Comparison of ENCODE assay signal across 9 mouse cellular contexts in the genomic region with DNA sequence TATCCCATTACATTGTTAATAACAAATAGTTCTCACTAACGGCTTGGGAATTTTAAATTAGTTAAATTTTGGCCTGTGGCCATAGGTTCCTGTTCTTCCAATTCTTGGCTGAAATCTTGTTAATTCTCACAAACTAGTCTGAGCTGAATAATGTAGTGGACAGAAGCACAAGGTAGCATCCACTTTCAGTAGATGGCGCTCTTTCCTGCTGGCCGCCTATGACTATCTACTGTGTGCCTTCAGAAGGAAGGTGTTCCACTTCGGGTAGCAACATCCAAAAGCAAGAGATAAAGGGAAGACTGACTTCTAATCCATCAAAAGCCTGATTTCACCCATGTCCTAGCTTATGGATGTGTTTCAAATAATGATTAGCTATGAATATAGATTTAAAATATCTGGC.
DNase-seq lines count a peak whose midpoint lies in the region; ATAC-seq and TF ChIP-seq lines count a peak whose summit lies in the region.
"Had no signal": no experiment of that assay in that cellular context is flagged by ENCODE, and none has a peak within 500 bp of the region (broad histone marks: within the 10 kb centered on the region; RNA-seq: fewer than 3 reads in every experiment).

No protein-coding gene starts in this region.

- dilution Hi-C loops in CH12.LX (cut with MboI; ENCODE audit: extremely low pct_ligation_motif_present, extremely low pct_unique_long_range_greater_than_20kb, low sequenced_read_pairs), result no loop called here

- no peaks in the 10 kb centered on the region for H3K36me3 ChIP-seq in intestine, postnatal 0 days (ENCODE audit: control insufficient read depth, insufficient read depth)
- no peaks in the 10 kb centered on the region for H3K36me3 ChIP-seq in intestine, embryonic 15.5 days
- H3K36me3 ChIP-seq in CH12.LX (replicated peaks in 1 of 2; ENCODE audit: control insufficient read depth in 1 of 2, insufficient read depth in 1 of 2, low read length in 1 of 2), result no peaks in the 10 kb centered on the region

- no peaks in the 10 kb centered on the region for H3K27me3 ChIP-seq in intestine, postnatal 0 days (replicated peaks; ENCODE audit: control insufficient read depth, insufficient read depth, low read length)
- H3K27me3 ChIP-seq in intestine, embryonic 15.5 days (replicated peaks), result no peaks in the 10 kb centered on the region
- H3K27me3 ChIP-seq in CH12.LX (replicated peaks), result no peaks in the 10 kb centered on the region
- no peaks in the 10 kb centered on the region for H3K27me3 ChIP-seq in Patski

- in situ Hi-C loops in CH12.LX (cut with MboI; ENCODE audit: low pct_ligation_motif_present, low pct_unique_long_range_greater_than_20kb, low sequenced_read_pairs), result no loop called here
- in situ Hi-C loops in Patski (cut with MboI; ENCODE audit: low pct_unique_long_range_greater_than_20kb), result no loop called here

- WGBS in intestine, postnatal 0 days, result 43% methylated on average over 4 of the region's 4 CpGs
- 47% methylated on average over 4 of the region's 4 CpGs for WGBS in intestine, embryonic 15.5 days

- CTCF ChIA-PET in Patski (lab: Charles Lee), result interaction anchor here (1.4 to 1.5 kb wide), 2 partner anchors 20 to 27 kb away, joined by 3 to 5 read pairs; no protein-coding TSS in a partner anchor

- peak; percentile 63 for TF ChIP-seq CTCF in intestine, postnatal 0 days (IDR thresholded peaks at IDR 0.05; ENCODE audit: low read depth)
- TF ChIP-seq CTCF in CH12.LX (conservative IDR thresholded peaks at IDR 0.05 in 1 of 2, IDR thresholded peaks at IDR 0.05 in 1 of 2; ENCODE audit: low read depth in 2 of 2, low read length in 2 of 2) (peak; percentile 46 to 78), Patski (IDR thresholded peaks at IDR 0.05) (peak; percentile 55)
- TF ChIP-seq CTCF in layer of hippocampus, adult 2 months (conservative IDR thresholded peaks at IDR 0.05), result peak; percentile 81

- peak; percentile 75 for TF ChIP-seq RAD21 in CH12.LX (IDR thresholded peaks at IDR 0.05; ENCODE audit: low read depth, low read length)

- no peak overlapping the region for H3K9ac ChIP-seq in intestine, postnatal 0 days (ENCODE audit: low read depth, low read length)
- H3K9ac ChIP-seq in intestine, embryonic 15.5 days, result no peak overlapping the region
- H3K9ac ChIP-seq in CH12.LX (ENCODE audit: insufficient read depth, low read depth), result no peak overlapping the region

- no peaks in the 10 kb centered on the region for H3K9me3 ChIP-seq in intestine, postnatal 0 days (ENCODE audit: control insufficient read depth)
- H3K9me3 ChIP-seq in intestine, embryonic 15.5 days, result no peaks in the 10 kb centered on the region
- H3K9me3 ChIP-seq in CH12.LX (replicated peaks; ENCODE audit: low read length), result no peaks in the 10 kb centered on the region

- no peaks in the 10 kb centered on the region for H3K4me1 ChIP-seq in intestine, postnatal 0 days (replicated peaks; ENCODE audit: control insufficient read depth, insufficient read depth, low read length)
- H3K4me1 ChIP-seq in intestine, embryonic 15.5 days (replicated peaks), result no peaks in the 10 kb centered on the region
- H3K4me1 ChIP-seq in CH12.LX (ENCODE audit: control insufficient read depth in 1 of 2, insufficient read depth in 2 of 2), result no peaks in the 10 kb centered on the region

- no peaks in the 10 kb centered on the region for H3K79me2 ChIP-seq in CH12.LX (replicated peaks; ENCODE audit: control insufficient read depth, extremely low read depth, insufficient read depth, poor library complexity, severe bottlenecking)

- no peak for TF ChIP-seq POLR2A in CH12.LX (IDR thresholded peaks at IDR 0.05; ENCODE audit: low read depth, low read length)

- TF ChIP-seq EP300 in CH12.LX (IDR thresholded peaks at IDR 0.05; ENCODE audit: low read length), result no peak

- H3K4me2 ChIP-seq in intestine, postnatal 0 days (replicated peaks; ENCODE audit: low read depth), result no peak overlapping the region
- no peak overlapping the region for H3K4me2 ChIP-seq in intestine, embryonic 15.5 days (replicated peaks)
- no peak overlapping the region for H3K4me2 ChIP-seq in CH12.LX (ENCODE audit: insufficient read depth, low read depth, poor library complexity, severe bottlenecking)

- DNase-seq in CH12.LX (ENCODE audit: extremely low read depth) (peak; percentile 53), Patski (ENCODE audit: low read depth, low spot score) (no peak)
- DNase-seq in layer of hippocampus, adult 2 months (ENCODE audit: low spot score in 2 of 2), result peak; percentile 13 to 38
- no peak for DNase-seq in urinary bladder, postnatal 10 days (ENCODE audit: low spot score)
- no peak for DNase-seq in lung, postnatal 14 days
- no peak for DNase-seq in lung, postnatal 25 days (ENCODE audit: low spot score)

- POLR2A ChIA-PET in Patski (lab: Charles Lee), result no interaction called here

- ATAC-seq in intestine, postnatal 0 days, result no peak
- ATAC-seq in intestine, embryonic 15.5 days, result no peak
- ATAC-seq in Patski, result no peak

- H3K27ac ChIP-seq in intestine, postnatal 0 days (ENCODE audit: low read depth, low read length), result no peak overlapping the region
- no peak overlapping the region for H3K27ac ChIP-seq in intestine, embryonic 15.5 days
- no peak overlapping the region for H3K27ac ChIP-seq in CH12.LX (ENCODE audit: insufficient read depth, low read depth)
- no peak overlapping the region for H3K27ac ChIP-seq in layer of hippocampus, adult 2 months

- H3K4me3 ChIP-seq in intestine, postnatal 0 days (ENCODE audit: low read depth, low read length), result no peak overlapping the region
- H3K4me3 ChIP-seq in intestine, embryonic 15.5 days (replicated peaks), result no peak overlapping the region
- no peak overlapping the region for H3K4me3 ChIP-seq in CH12.LX (replicated peaks in 1 of 3; ENCODE audit: low read depth in 2 of 3, low read length in 2 of 3, poor library complexity in 1 of 3)
- no peak overlapping the region for H3K4me3 ChIP-seq in layer of hippocampus, adult 2 months
- H3K4me3 ChIP-seq: myocyte had no signal

TF ChIP-seq in CH12.LX, 34 proteins besides CTCF, POLR2A, EP300 and RAD21:
- TF ChIP-seq MYC (IDR thresholded peaks at IDR 0.05; ENCODE audit: low read depth, low read length) (no peak), SMC3 (IDR thresholded peaks at IDR 0.05; ENCODE audit: low read depth, low read length) (peak; percentile 71), POLR2AphosphoS2 (IDR thresholded peaks at IDR 0.05; ENCODE audit: low read depth, low read length) (no peak), ZC3H11A (IDR thresholded peaks at IDR 0.05; ENCODE audit: low read depth, low read length) (0 out of 2 replicates have a peak, but pooled peaks have one; percentile 3)
TF ChIP-seq in CH12.LX: peak in this region for 2.

Comparison
In these comparisons a context has a peak if more than half of its experiments do, and no peak if none do; other contexts are left out.
1. DNase-seq: peak in CH12.LX (single experiment) and layer of hippocampus, adult 2 months (2 of 2); none in Patski (single experiment), urinary bladder, postnatal 10 days (single experiment), lung, postnatal 14 days (single experiment) and lung, postnatal 25 days (single experiment).
2. Peak in every context shown above with its lines, with median percentiles within 50 percentile points of each other: CTCF ChIP-seq.